Mouse (Mus musculus) forebrain, postnatal 0 days (tissue): ENCODE results near the gene Mcu. TPM values are rescaled to one million over a fixed set of nuclear protein-coding genes. Genes with fewer than 3 reads are reported as not detected.
A peak's percentile ranks its signal among the peaks of the same experiment; 100 is the strongest.

Experiments
- ATAC-seq: fragments of 200-750 bp; cut with Nextera tagmentation; 2 replicates; pipeline ENCODE4 v1.8.0; 2017; ENCODE audit warnings: mild to moderate bottlenecking, moderate library complexity
- DNase-seq: peaks from one replicate; pipeline ENCODE4 v3.0.0-alpha.2; 2015
- H3K27ac ChIP-seq: fragments of 300-500 bp; sonication (generic); 2 replicates; pipeline ENCODE4 v1.5.1; 2014; ENCODE audit warnings: low read depth, mild to moderate bottlenecking, antibody characterized with exemption, low read length, moderate library complexity, mixed read lengths
- H3K27me3 ChIP-seq: fragments of 300-500 bp; sonication (generic); 2 replicates; pipeline ENCODE4 v1.6.1; 2014; ENCODE audit warnings: mild to moderate bottlenecking, low read length, mixed read lengths; ENCODE audit not compliant: insufficient read depth
- H3K36me3 ChIP-seq: fragments of 300-500 bp; sonication (generic); 2 replicates; pipeline ENCODE4 v1.6.1; 2014; ENCODE audit warnings: mild to moderate bottlenecking, moderate library complexity; ENCODE audit not compliant: insufficient read depth
- H3K4me1 ChIP-seq: fragments of 300-500 bp; sonication (generic); 2 replicates; pipeline ENCODE4 v1.6.1; 2014; ENCODE audit warnings: antibody characterized with exemption; ENCODE audit not compliant: insufficient read depth
- H3K4me2 ChIP-seq: fragments of 300-500 bp; sonication (generic); 2 replicates; pipeline ENCODE4 v1.6.1; 2014; ENCODE audit warnings: low read depth, mild to moderate bottlenecking, moderate library complexity
- H3K4me3 ChIP-seq: fragments of 300-500 bp; sonication (generic); 2 replicates; pipeline ENCODE4 v1.5.1; 2014; ENCODE audit warnings: low read depth, low read length, mixed read lengths
- H3K9ac ChIP-seq: fragments of 300-500 bp; sonication (generic); 2 replicates; pipeline ENCODE4 v1.6.1; 2014; ENCODE audit warnings: mild to moderate bottlenecking
- H3K9me3 ChIP-seq: fragments of 300-500 bp; sonication (generic); 2 replicates; pipeline ENCODE4 v1.6.1; 2016; ENCODE audit warnings: low read length
- CTCF ChIP-seq: sonication (generic); IDR thresholded peaks from 2 replicates; pipeline ENCODE4 v1.5.1; 2016; ENCODE audit warnings: antibody characterized with exemption, control low read depth, low read depth
- WGBS: fragments of 180-500 bp; shearing (Covaris S2); extraction: QIAGEN DNeasy Blood & Tissue Kit; methylation state at CpG from one replicate; pipeline ENCODE4 v1.1.7; 2014; 5-methylcytosine and 5-hydroxymethylcytosine counted together
- polyA plus RNA-seq: library from polyadenylated mRNA; unstranded; fragments of >200 nt; fragmentation: Nextera tagmentation; extraction: Ambion mirVana; gene quantifications from 2 replicates; pipeline ENCODE4 v1.2.1, GENCODE M21; 2015
- total RNA-seq: library from RNA; depleted of rRNA; stranded (reverse); fragments of >200 nt; gene quantifications from 2 replicates; pipeline ENCODE4 v1.2.3, GENCODE M21; 2014

The Mcu gene
- total and polyA plus RNA-seq, 2 experiments from 2014 or later: 41.0 to 58.0 TPM

DNA sequence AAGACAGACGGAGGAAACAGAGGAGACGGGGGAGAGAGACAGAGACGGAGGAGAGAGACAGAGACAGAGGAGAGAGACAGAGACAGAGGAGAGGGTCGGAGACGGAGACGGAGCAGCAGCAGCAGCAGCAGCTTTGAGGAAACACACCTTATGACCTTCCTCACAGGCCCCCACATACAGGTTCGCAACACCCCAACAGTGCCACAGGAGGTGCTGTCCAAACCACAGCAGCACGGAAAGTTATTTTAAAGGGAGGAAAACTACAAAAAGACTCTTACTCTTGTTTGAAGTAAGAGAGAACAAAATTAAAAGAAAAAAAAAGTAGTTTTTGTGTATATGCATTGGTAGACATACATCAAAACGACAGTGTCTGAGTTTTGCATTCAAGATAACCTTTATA, 27.2 kb upstream of the Mcu start:
- Histone ChIP-seq H3K9ac (no peak overlapping the region), H3K4me2 (no peak overlapping the region), H3K4me1 (no peaks in the 10 kb centered on the region), H3K36me3 (no peaks in the 10 kb centered on the region), H3K9me3 (no peaks in the 10 kb centered on the region), H3K27ac (no peak overlapping the region), H3K27me3 (no peaks in the 10 kb centered on the region), H3K4me3 (no peak overlapping the region)
- no peak for DNase-seq
- WGBS: 89% methylated on average over 9 of the region's 9 CpGs
- ATAC-seq: no peak
- TF ChIP-seq CTCF: no peak

DNA sequence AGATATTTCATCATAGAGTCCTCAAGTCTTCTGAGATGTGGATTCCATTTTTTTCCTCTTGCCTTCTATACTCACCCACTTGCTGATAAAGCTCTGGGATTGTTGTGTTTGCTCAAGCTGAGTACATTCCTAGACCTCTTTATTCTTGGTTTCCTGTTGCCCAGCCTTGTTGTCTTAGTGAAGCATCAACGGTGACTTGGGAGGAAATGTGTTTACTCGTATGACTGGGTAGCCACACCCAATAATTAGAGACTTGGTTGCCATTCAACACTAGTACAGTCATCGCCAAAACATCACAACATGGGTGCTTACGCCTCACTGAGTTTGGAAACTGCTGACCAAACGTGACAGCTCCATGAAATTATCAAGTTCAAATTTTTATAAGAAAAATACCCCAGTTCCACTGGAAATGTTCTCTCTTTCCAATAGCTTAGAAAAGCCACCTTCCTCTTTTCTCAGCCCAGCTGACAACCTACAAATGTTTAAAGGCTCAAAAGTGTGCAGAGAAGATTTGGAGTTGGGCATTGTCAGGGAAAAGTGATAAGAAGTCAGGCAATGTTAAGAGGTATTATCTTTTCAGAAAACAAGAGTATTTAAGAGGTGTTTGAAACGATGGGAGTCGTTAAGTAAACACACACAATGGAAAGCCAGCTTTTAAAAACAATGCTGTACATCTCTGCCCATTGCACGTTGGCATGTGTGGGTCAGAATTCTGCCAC, 26.3 kb upstream of the Mcu start:
- ATAC-seq: no peak
- Histone ChIP-seq H3K9ac (no peak overlapping the region), H3K27me3 (no peaks in the 10 kb centered on the region), H3K4me1 (no peaks in the 10 kb centered on the region), H3K4me3 (no peak overlapping the region), H3K36me3 (no peaks in the 10 kb centered on the region), H3K27ac (no peak overlapping the region), H3K9me3 (no peaks in the 10 kb centered on the region), H3K4me2 (no peak overlapping the region)
- no peak for TF ChIP-seq CTCF
- WGBS: 67% methylated on average over 8 of the region's 8 CpGs
- no peak for DNase-seq

DNA sequence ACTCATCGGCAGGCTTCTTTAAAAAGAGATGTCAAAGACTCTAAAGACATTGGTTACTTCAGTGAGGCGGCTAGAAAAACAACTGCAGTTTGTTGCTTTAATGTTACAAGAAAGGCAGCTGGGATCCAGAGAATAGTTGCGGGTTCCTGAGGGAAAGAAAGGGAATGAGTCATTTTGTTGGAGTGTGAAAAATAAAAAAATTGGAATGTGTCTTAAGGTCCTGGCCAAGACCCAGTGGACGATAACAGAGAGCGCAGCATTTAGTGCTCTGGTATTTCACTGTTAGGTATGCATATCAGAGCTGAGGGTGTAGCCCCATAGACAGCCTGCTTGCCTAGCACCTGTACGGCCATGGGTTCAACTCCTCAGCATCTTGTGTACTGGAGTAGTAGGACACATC, 22.1 kb upstream of the Mcu start:
- Histone ChIP-seq H3K4me2 (no peak overlapping the region), H3K27me3 (no peaks in the 10 kb centered on the region), H3K4me3 (no peak overlapping the region), H3K9ac (no peak overlapping the region), H3K9me3 (no peaks in the 10 kb centered on the region), H3K36me3 (no peaks in the 10 kb centered on the region), H3K27ac (no peak overlapping the region), H3K4me1 (no peaks in the 10 kb centered on the region)
- ATAC-seq (no peak), DNase-seq (no peak)
- 68% methylated on average over 6 of the region's 6 CpGs for WGBS
- TF ChIP-seq CTCF: no peak

DNA sequence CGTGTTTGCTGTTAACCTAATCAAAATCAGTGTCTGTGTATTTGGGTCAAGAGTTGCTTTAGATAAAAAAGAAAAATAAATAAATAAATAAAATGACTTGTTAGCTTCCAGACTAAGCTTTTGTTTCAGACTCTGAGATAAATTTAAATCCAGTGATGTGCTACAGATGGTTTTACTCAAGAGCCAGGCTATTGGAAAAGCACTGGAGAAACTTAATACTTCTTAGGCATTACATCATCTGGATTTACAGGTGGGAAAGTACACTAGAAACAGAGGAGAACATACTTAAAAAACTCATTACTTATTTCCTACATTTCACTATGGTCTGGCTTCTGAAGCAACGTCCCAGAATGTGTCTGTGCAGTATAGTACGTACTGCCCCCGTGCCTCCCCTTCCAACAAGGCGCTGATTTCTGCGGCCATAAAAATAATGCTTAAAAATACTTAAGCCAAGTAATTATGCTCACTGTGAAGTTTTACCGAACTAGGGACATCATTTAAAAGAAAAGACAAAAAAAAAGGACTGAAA, 21.2 kb upstream of the Mcu start:
- ATAC-seq: no peak
- no peak overlapping the region for H3K9ac ChIP-seq
- TF ChIP-seq CTCF: no peak
- no peak overlapping the region for H3K27ac ChIP-seq
- no peak overlapping the region for H3K4me3 ChIP-seq
- 83% methylated on average over 7 of the region's 7 CpGs for WGBS
- H3K36me3 ChIP-seq: no peaks in the 10 kb centered on the region
- H3K9me3 ChIP-seq: no peaks in the 10 kb centered on the region
- H3K4me2 ChIP-seq: no peak overlapping the region
- H3K4me1 ChIP-seq: no peaks in the 10 kb centered on the region
- no peak for DNase-seq
- no peaks in the 10 kb centered on the region for H3K27me3 ChIP-seq

DNA sequence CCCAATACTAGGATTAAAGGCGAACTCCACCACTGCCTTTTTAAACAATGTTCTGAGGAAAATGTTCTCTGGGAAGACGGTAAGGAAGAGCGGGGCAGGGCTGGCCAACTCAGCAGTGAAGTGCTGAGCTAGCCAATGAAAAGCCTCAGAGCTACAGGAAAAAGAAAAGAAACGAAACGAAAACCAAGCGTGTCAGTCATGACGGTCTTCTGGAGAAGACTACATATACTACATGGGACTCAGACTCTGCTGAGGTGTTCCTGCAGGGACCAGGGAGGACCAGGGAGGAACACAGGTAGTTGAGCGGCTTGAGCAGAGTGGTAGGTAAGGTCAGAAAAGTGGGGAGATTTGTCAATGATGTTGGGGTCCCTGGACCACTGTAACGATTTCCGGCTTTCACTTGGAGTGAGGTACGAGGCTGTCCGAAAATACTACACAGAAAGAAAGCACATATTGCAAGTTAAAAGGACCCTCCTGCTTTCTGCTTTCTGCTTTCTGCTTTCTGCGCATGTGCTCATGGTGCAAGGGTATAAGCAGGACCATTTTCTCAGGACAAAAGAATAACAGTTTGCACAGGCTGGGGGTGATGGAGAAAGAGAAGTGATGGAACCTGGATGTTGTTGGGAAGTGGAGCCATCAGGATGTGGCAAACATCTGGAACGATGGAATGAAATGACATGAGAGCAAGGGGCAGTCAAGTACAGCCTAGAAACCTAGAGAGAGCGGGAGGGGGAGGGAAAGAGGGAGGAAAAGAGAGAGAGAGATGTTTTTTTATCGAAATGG, 20.4 kb upstream of the Mcu start:
- 77% methylated on average over 16 of the region's 16 CpGs for WGBS
- Histone ChIP-seq H3K27me3 (no peaks in the 10 kb centered on the region), H3K4me2 (no peak overlapping the region), H3K36me3 (no peaks in the 10 kb centered on the region), H3K9ac (no peak overlapping the region), H3K9me3 (no peaks in the 10 kb centered on the region), H3K4me3 (no peak overlapping the region), H3K27ac (no peak overlapping the region), H3K4me1 (no peaks in the 10 kb centered on the region)
- ATAC-seq: no peak
- TF ChIP-seq CTCF: no peak
- no peak for DNase-seq

DNA sequence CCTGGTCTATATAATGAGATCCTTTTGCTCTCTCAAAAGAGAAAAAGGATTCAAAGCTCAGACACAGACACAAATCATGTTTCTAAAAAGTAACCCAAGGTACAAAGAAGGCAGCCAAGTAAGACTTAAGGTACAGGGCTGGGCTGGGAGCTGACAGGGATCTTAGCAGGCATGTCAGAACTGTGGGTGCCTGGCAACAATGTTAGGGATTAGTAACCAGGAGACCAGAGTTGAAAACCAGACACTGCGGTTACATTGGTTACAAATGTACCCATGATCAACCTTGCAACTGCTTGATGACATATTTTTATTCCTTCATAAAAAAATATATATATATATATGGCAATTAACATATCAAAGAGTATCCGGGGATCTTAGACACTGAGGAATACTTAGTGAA, 19.6 kb upstream of the Mcu start:
- no peak overlapping the region for H3K4me2 ChIP-seq
- no peaks in the 10 kb centered on the region for H3K9me3 ChIP-seq
- H3K9ac ChIP-seq: no peak overlapping the region
- H3K27me3 ChIP-seq: no peaks in the 10 kb centered on the region
- WGBS: 58% methylated on average over 2 of the region's 2 CpGs
- H3K4me1 ChIP-seq: no peaks in the 10 kb centered on the region
- H3K36me3 ChIP-seq: no peaks in the 10 kb centered on the region
- DNase-seq: no peak
- H3K27ac ChIP-seq: no peak overlapping the region
- no peak overlapping the region for H3K4me3 ChIP-seq
- peak; percentile 64 for ATAC-seq
- TF ChIP-seq CTCF: no peak

DNA sequence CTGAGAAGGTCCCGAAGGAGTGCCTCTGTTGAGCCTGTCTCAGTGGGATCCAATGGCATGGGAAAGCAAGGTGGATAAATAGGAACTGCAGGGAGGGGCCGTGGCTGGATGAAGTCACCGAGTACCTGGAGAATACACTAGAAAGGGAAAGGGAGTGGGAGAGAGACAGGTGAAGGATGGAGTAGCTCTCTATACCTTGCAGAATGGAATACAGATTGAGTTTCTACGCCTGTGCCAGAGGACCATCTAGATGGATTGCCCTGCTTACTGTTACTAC, 13.0 kb upstream of the Mcu start:
- no peaks in the 10 kb centered on the region for H3K36me3 ChIP-seq
- WGBS: 70% methylated on average over 4 of the region's 4 CpGs
- no peak overlapping the region for H3K9ac ChIP-seq
- DNase-seq (no peak), ATAC-seq (no peak)
- no peak overlapping the region for H3K4me2 ChIP-seq
- H3K27me3 ChIP-seq: no peaks in the 10 kb centered on the region
- H3K9me3 ChIP-seq: no peaks in the 10 kb centered on the region
- H3K4me3 ChIP-seq: no peak overlapping the region
- TF ChIP-seq CTCF: no peak
- H3K27ac ChIP-seq: peak overlapping the region; percentile 54
- no peaks in the 10 kb centered on the region; the same call in 1 of the 2 replicates for H3K4me1 ChIP-seq
